Mouse (Mus musculus) myocyte (in vitro differentiated cells): ENCODE measurements around the gene Zfp428. TPM values are rescaled to one million over a fixed set of nuclear protein-coding genes. Genes with fewer than 3 reads are reported as not detected.
A peak's percentile ranks its signal among the peaks of the same experiment; 100 is the strongest.

Experiments used
- H3K27me3 ChIP-seq: one replicate; pipeline ENCODE4 v1.6.1; 2011; ENCODE audit not compliant: control insufficient read depth, insufficient read depth, insufficient read length
- H3K36me3 ChIP-seq: one replicate; pipeline ENCODE4 v1.6.1; 2011; ENCODE audit not compliant: control insufficient read depth, insufficient read depth
- H3K4me2 ChIP-seq: one replicate; pipeline ENCODE4 v1.6.1; 2011; ENCODE audit warnings: low read depth, control low read depth
- H3K4me3 ChIP-seq: one replicate; pipeline ENCODE4 v1.5.1; 2011; ENCODE audit warnings: mild to moderate bottlenecking, control low read depth, moderate library complexity
- H3K79me2 ChIP-seq: one replicate; pipeline ENCODE4 v1.6.1; 2011; ENCODE audit not compliant: control insufficient read depth, insufficient read depth
- H3ac ChIP-seq: one replicate; pipeline ENCODE4 v1.6.1; 2011; ENCODE audit not compliant: control insufficient read depth, insufficient read length
- CEBPB ChIP-seq: IDR thresholded peaks from 2 replicates; pipeline ENCODE4 v1.6.1; 2011; ENCODE audit warnings: mild to moderate bottlenecking, moderate library complexity; ENCODE audit not compliant: poor library complexity, insufficient read depth, severe bottlenecking
- E2F4 ChIP-seq: IDR thresholded peaks from one replicate; pipeline ENCODE4 v1.6.1; 2011; ENCODE audit warnings: mild to moderate bottlenecking, control low read depth, moderate library complexity; ENCODE audit not compliant: insufficient read depth
- MAX ChIP-seq: IDR thresholded peaks from one replicate; pipeline ENCODE4 v1.6.1; 2011; ENCODE audit warnings: low read depth, mild to moderate bottlenecking, control low read depth
- MYOD1 ChIP-seq, 3 experiments: IDR thresholded peaks; one replicate each; pipeline ENCODE4 v1.6.1; 2011; ENCODE audit warnings: control low read depth in 2 of 3, low read depth in 2 of 3, mild to moderate bottlenecking in 2 of 3, moderate library complexity in 1 of 3; ENCODE audit not compliant: insufficient read length in 2 of 3, control insufficient read depth in 1 of 3
- MYOG ChIP-seq, 3 experiments: IDR thresholded peaks; one replicate each; pipeline ENCODE4 v1.6.1; 2011; ENCODE audit warnings: control low read depth in 2 of 3, low read depth in 2 of 3, mild to moderate bottlenecking in 2 of 3; ENCODE audit not compliant: insufficient read length in 2 of 3, control insufficient read depth in 1 of 3, insufficient read depth in 1 of 3
- POLR2A ChIP-seq: IDR thresholded peaks from one replicate; pipeline ENCODE4 v1.6.1; 2011; ENCODE audit warnings: low read depth, mild to moderate bottlenecking, control low read depth, moderate library complexity; ENCODE audit not compliant: insufficient read length
- POLR2AphosphoS2 ChIP-seq: IDR thresholded peaks from one replicate; pipeline ENCODE4 v1.6.1; 2011; ENCODE audit warnings: low read depth, control low read depth; ENCODE audit not compliant: insufficient read length
- REST ChIP-seq: IDR thresholded peaks from one replicate; pipeline ENCODE4 v1.6.1; 2011; ENCODE audit warnings: mild to moderate bottlenecking, control low read depth, moderate library complexity; ENCODE audit not compliant: insufficient read depth, insufficient read length
- SRF ChIP-seq: IDR thresholded peaks from one replicate; pipeline ENCODE4 v1.6.1; 2011; ENCODE audit warnings: low read depth; ENCODE audit not compliant: control insufficient read depth, insufficient read length
- TCF12 ChIP-seq: IDR thresholded peaks from one replicate; pipeline ENCODE4 v1.6.1; 2011; ENCODE audit warnings: mild to moderate bottlenecking, control low read depth; ENCODE audit not compliant: poor library complexity, insufficient read depth, severe bottlenecking
- TCF3 ChIP-seq: IDR thresholded peaks from one replicate; pipeline ENCODE4 v1.6.1; 2011; ENCODE audit warnings: low read depth, control low read depth; ENCODE audit not compliant: insufficient read length
- USF1 ChIP-seq: IDR thresholded peaks from one replicate; pipeline ENCODE4 v1.6.1; 2011; ENCODE audit warnings: low read depth, mild to moderate bottlenecking, control low read depth, moderate library complexity
- polyA plus RNA-seq: library from polyadenylated mRNA; unstranded; fragments of >200 nt; fragmentation: generic; extraction: Trizol; gene quantifications from one replicate; pipeline ENCODE4 v1.2.1, GENCODE M21; 2012; ENCODE audit warnings: missing spikeins

The Zfp428 gene
- polyA plus RNA-seq, 1 experiment, result 30.0 TPM

DNA sequence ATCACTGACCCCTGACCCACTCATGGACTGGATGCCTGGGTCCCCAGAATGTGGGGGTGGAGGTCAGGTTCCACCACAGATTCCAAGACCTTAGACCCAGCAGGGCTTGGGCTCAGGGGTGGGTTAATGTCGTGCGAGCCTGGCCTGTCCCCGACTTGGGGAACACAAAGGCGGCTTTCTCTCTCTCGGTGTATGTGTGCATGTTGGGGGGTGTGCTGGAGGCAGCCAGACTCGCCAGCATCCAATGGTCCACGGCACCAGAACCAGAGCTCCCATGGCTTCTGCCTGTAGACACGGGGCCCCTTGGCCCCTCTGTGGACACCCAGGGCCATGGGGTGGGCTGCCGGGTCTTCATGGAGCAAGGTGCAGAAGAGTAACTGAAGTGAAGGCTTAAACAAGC, 21.3 kb upstream of the Zfp428 start:
- no peaks in the 10 kb centered on the region for H3K27me3 ChIP-seq
- no peak overlapping the region for H3K4me3 ChIP-seq
- peaks cover 6% of the 10 kb centered on the region for H3K79me2 ChIP-seq

DNA sequence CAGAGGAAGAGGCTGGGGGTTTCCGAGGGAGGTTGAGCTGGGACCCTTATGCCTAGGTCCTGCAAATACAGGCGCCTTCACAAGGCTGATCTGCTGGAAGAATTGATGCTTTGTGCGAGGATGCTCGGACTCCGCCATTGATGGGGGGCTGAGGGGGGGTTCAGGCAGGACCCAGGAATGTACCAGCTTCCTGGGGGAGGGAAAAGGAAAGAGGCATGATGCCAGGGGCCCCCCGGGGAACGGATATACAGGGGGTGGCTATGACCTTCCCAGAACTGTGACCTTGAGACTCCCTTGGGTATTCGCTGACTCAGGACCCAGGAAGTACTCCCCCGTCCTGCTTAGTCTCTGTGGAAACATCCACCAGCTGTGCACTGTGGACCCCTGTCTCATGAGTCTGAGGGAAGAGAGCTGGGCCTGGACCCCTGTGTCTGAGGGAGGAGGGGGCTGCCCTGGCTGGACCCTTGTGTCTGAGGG, 20.1 kb upstream of the Zfp428 start:
- Histone ChIP-seq H3K27me3 (no peaks in the 10 kb centered on the region), H3K36me3 (no peaks in the 10 kb centered on the region), H3K79me2 (peaks cover 6% of the 10 kb centered on the region), H3ac (no peak overlapping the region), H3K4me3 (no peak overlapping the region), H3K4me2 (peak overlapping the region; percentile 53)
- no peak for TF ChIP-seq USF1

More for the DNA sequence above, 21.3 kb upstream of the Zfp428 start:
- TF ChIP-seq TCF3, result no peak
- no peak for TF ChIP-seq E2F4
- TF ChIP-seq POLR2A, result no peak
- no peak for TF ChIP-seq MAX
- no peak for TF ChIP-seq MYOG (IDR thresholded peaks at IDR 0.05; ENCODE audit: control insufficient read depth in 1 of 3, insufficient read depth in 1 of 3, insufficient read length in 2 of 3, low read depth in 2 of 3)
- TF ChIP-seq USF1, result no peak
- no peak for TF ChIP-seq TCF12
- no peak for TF ChIP-seq MYOD1 (IDR thresholded peaks at IDR 0.05; ENCODE audit: control insufficient read depth in 1 of 3, insufficient read length in 2 of 3, low read depth in 2 of 3)
- TF ChIP-seq CEBPB, result no peak
- no peak for TF ChIP-seq SRF
- TF ChIP-seq REST, result no peak
- no peak for TF ChIP-seq POLR2AphosphoS2
- no peak overlapping the region for H3ac ChIP-seq
- H3K4me2 ChIP-seq, result peak overlapping the region; percentile 53
- no peaks in the 10 kb centered on the region for H3K36me3 ChIP-seq

- Histone ChIP-seq H3K4me3 (no peak overlapping the region), H3K4me2 (no peak overlapping the region), H3K36me3 (no peaks in the 10 kb centered on the region), H3K27me3 (no peaks in the 10 kb centered on the region), H3ac (no peak overlapping the region), H3K79me2 (peaks cover 6% of the 10 kb centered on the region)
- TF ChIP-seq CEBPB, result no peak
- TF ChIP-seq REST, result no peak
- TF ChIP-seq SRF, result no peak
- no peak for TF ChIP-seq MYOD1 (IDR thresholded peaks at IDR 0.05; ENCODE audit: control insufficient read depth in 1 of 3, insufficient read length in 2 of 3, low read depth in 2 of 3)
- no peak for TF ChIP-seq MYOG (IDR thresholded peaks at IDR 0.05; ENCODE audit: control insufficient read depth in 1 of 3, insufficient read depth in 1 of 3, insufficient read length in 2 of 3, low read depth in 2 of 3)
- TF ChIP-seq TCF12, result no peak
- no peak for TF ChIP-seq MAX
- no peak for TF ChIP-seq POLR2A
- TF ChIP-seq TCF3, result no peak
- TF ChIP-seq POLR2AphosphoS2, result no peak
- TF ChIP-seq USF1, result no peak
- no peak for TF ChIP-seq E2F4
Observed at GRCm38 (mm10) chr7:24487403-24487802, 19.4 kb upstream of the Zfp428 start.

GRCm38 (mm10) chr7:24488303-24488702, 18.5 kb upstream of the Zfp428 start:
- no peak overlapping the region for H3ac ChIP-seq
- H3K4me3 ChIP-seq, result no peak overlapping the region
- no peak overlapping the region for H3K4me2 ChIP-seq
- H3K27me3 ChIP-seq, result no peaks in the 10 kb centered on the region
- H3K36me3 ChIP-seq, result no peaks in the 10 kb centered on the region
- peaks cover 6% of the 10 kb centered on the region for H3K79me2 ChIP-seq
- no peak for TF ChIP-seq CEBPB
- no peak for TF ChIP-seq MAX
- no peak for TF ChIP-seq E2F4
- TF ChIP-seq REST, result no peak
- no peak for TF ChIP-seq TCF3

DNA sequence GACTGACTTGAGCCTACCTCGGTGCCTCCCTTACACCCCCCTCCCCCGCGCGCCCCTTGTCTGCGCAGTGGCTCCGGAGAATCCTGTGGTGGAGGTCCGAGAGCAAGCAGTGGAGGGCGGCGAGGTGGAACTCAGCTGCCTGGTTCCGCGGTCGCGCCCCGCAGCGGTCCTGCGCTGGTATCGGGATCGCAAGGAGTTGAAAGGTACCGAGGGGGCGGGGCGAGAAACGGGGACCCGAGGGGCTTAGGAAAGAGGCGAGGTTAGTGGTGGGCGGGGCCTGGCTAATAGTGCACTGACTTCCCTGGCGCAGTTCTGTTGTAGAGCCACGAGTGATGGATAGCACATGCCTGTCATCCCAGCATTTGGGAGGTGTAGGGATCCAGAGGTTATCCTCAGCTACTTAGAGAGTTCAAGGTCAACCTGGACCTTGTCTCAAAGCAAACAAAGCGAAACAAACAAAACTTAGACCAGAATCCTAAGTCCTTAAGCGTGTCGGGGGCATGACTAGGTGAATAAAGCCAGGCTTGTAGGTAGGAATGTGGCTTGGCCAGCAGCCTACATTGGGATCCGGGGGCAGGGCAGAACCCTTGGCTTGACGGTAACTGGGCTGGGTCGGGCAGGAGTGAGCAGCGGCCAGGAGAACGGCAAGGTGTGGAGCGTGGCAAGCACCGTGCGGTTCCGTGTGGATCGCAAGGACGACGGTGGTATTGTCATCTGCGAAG, 6.8 kb upstream of the Zfp428 start:
- no peak overlapping the region for H3ac ChIP-seq
- H3K4me2 ChIP-seq, result no peak overlapping the region
- no peaks in the 10 kb centered on the region for H3K36me3 ChIP-seq
- TF ChIP-seq E2F4 (no peak), SRF (no peak), POLR2AphosphoS2 (no peak), TCF3 (no peak), POLR2A (peak; percentile 9)
- no peaks in the 10 kb centered on the region for H3K27me3 ChIP-seq
- no peak overlapping the region for H3K4me3 ChIP-seq
- H3K79me2 ChIP-seq, result no peaks in the 10 kb centered on the region
